Mouse (Mus musculus): Measurements from ENCODE around the gene Hdgfl2. TPM values are rescaled to one million over a fixed set of nuclear protein-coding genes. Genes with fewer than 3 reads are reported as not detected.
"Not testable (repeated sequence)": the region's sequence is repeated elsewhere in the genome, so short reads cannot be mapped to it uniquely, and the experiment has no call there.

The Hdgfl2 gene
- polyA plus RNA-seq, 1 experiment from 2014 or later: 136 TPM

DNA sequence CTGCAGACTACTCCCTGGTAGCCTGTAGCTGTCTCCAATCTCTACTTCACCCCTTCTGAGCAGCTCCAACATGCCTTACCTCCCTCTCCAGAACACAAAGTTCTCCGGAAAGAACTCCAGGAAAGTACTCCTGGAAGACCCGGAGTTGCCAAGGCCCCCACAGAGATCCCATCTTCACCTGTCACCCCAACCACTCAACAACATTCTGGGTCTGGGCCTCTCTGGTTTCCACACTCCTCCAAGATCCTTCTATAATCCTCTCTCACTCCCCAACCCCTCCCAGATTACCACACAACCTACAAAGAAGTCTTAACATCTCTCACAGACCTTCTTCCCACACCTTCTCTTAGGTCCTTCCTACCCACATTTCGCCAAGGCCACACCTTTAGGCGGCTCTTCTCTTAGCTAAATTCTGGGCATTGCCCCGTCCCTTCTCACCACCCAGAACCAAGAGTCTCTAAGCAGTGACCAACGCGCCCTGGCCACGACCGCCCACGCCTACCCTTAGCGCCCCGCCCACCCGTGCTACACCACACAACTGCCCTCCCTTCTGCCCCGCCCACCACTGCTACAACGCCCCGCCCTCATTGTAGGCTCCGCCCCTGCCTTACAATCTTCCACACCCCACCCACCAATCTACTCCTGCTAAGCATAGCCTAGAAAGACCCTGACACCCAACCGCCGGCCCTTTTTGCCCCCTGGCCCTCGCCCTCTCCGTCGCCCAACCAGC, 5.2 kb upstream of the Hdgfl2 start:
- Histone ChIP-seq H3K27me3 (ENCODE audit: control insufficient read depth, insufficient read depth, low read length) (no peaks in the 10 kb centered on the region), H3K4me2 (ENCODE audit: low read depth) (peak overlapping the region; percentile 58), H3K9me3 (ENCODE audit: control insufficient read depth, low read length) (no peaks in the 10 kb centered on the region), H3K4me3 (ENCODE audit: low read depth, low read length) (peak overlapping the region; percentile 77), H3K27ac (ENCODE audit: low read depth, low read length) (peak overlapping the region; percentile 88), H3K9ac (ENCODE audit: low read length) (peak overlapping the region; percentile 72), H3K4me1 (ENCODE audit: control insufficient read depth, insufficient read depth, low read length) (0 out of 2 replicates have a peak, but pooled peaks cover 3% of the 10 kb centered on the region), H3K36me3 (ENCODE audit: control insufficient read depth, insufficient read depth, low read length) (peaks cover 7% of the 10 kb centered on the region; the same call in 1 of the 2 replicates)
- peak; percentile 16 for ATAC-seq (ENCODE audit: insufficient read depth, low FRiP score, low TSS enrichment)
- 8% methylated on average over 22 of the region's 22 CpGs for WGBS
- peak; percentile 84 for DNase-seq (ENCODE audit: low spot score)

DNA sequence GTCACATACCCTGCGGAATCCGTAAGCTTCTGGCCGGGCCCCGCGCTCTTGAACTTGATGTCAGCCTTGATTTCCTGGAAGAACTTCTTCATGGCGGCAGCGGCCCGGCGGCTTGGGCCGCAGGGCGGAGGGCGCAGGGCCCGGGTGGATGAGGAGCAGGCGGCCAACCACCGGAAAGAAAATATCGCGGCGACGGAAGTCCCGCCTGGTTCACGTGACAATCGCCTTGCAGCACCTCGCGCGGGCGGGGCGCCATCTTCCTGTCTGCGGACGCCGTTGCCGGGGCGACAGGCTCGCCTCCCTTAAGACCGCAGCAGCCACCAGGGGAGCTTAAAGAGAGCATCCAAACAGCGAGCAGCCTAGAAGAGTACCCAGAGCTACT, 4.6 kb upstream of the Hdgfl2 start, which contains the start of gene Ubxn6:
Gene Ubxn6 (minus strand): TSS at position 202 of the 382 bp plus-strand sequence.
- Histone ChIP-seq H3K27me3 (ENCODE audit: control insufficient read depth, insufficient read depth, low read length) (no peaks in the 10 kb centered on the region), H3K27ac (ENCODE audit: low read depth, low read length) (peak within 1 kb of the TSS; percentile 88), H3K4me3 (ENCODE audit: low read depth, low read length) (peak within 1 kb of the TSS; percentile 77), H3K4me2 (ENCODE audit: low read depth) (peak within 1 kb of the TSS; percentile 58), H3K36me3 (ENCODE audit: control insufficient read depth, insufficient read depth, low read length) (peaks cover 4% of the 10 kb centered on the region; the same call in 1 of the 2 replicates), H3K9me3 (ENCODE audit: control insufficient read depth, low read length) (no peaks in the 10 kb centered on the region), H3K4me1 (ENCODE audit: control insufficient read depth, insufficient read depth, low read length) (0 out of 2 replicates have a peak, but pooled peaks cover 3% of the 10 kb centered on the region), H3K9ac (ENCODE audit: low read length) (peak within 1 kb of the TSS; percentile 72)
- DNase-seq (ENCODE audit: low spot score): peak; percentile 97
- WGBS: under 1% methylated on average over 35 of the region's 35 CpGs
- ATAC-seq (ENCODE audit: insufficient read depth, low FRiP score, low TSS enrichment): peak; percentile 41

DNA sequence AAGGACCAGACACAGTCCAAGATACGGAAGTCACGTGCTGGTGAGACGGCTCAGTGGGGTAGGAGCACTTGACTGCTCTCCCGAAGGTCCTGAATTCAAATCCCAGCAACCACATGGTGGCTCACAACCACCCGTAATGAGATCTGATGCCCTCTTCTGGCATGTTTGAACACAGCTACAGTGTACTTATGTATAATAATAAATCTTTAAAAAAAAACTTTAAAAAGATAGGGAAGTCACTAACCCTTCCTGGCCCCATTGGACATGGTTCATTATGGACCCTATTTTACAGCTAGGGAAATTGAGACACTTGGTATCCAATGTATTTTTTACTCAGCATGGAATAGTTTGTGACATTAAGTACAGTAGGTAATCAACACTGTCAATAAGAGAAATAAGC, 1.9 kb upstream of the Hdgfl2 start:
- DNase-seq (ENCODE audit: low spot score): no peak
- Histone ChIP-seq H3K27me3 (ENCODE audit: control insufficient read depth, insufficient read depth, low read length) (no peaks in the 10 kb centered on the region), H3K9me3 (ENCODE audit: control insufficient read depth, low read length) (no peaks in the 10 kb centered on the region), H3K36me3 (ENCODE audit: control insufficient read depth, insufficient read depth, low read length) (no peaks in the 10 kb centered on the region), H3K4me1 (ENCODE audit: control insufficient read depth, insufficient read depth, low read length) (peaks cover 13% of the 10 kb centered on the region), H3K4me3 (ENCODE audit: low read depth, low read length) (no peak overlapping the region), H3K4me2 (ENCODE audit: low read depth) (no peak overlapping the region), H3K27ac (ENCODE audit: low read depth, low read length) (no peak overlapping the region), H3K9ac (ENCODE audit: low read length) (no peak overlapping the region)
- ATAC-seq (ENCODE audit: insufficient read depth, low FRiP score, low TSS enrichment): no peak
- WGBS: 90% methylated on average over 5 of the region's 5 CpGs

DNA sequence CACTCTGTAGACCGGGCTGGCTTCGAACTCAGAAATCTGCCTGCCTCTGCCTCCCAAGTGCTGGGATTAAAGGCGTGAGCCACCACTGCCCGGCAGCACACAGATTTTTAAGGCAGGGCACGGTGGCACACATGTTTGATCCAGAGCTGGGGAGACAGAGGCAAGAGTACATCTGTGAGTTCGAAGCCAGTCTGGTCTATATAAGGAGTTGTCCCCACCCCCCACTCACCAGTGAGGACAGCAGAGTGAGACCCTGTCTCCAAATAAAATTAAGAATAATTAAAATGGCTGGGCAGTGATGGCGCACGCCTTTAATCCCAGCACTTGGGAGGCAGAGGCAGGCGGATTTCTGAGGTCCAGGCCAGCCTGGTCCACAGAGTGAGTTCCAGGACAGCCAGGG, 1.1 kb upstream of the Hdgfl2 start:
- ATAC-seq (ENCODE audit: insufficient read depth, low FRiP score, low TSS enrichment); H3K36me3 ChIP-seq (ENCODE audit: control insufficient read depth, insufficient read depth, low read length); H3K9me3 ChIP-seq (ENCODE audit: control insufficient read depth, low read length); H3K27ac ChIP-seq (ENCODE audit: low read depth, low read length); DNase-seq (ENCODE audit: low spot score); H3K9ac ChIP-seq (ENCODE audit: low read length); H3K27me3 ChIP-seq (ENCODE audit: control insufficient read depth, insufficient read depth, low read length); H3K4me3 ChIP-seq (ENCODE audit: low read depth, low read length): not testable (repeated sequence)
- H3K4me1 ChIP-seq (ENCODE audit: control insufficient read depth, insufficient read depth, low read length): peaks cover 13% of the 10 kb centered on the region
- H3K4me2 ChIP-seq (ENCODE audit: low read depth): peak overlapping the region; percentile 25; the same call in 1 of the 2 replicates
- 64% methylated on average over 9 of the region's 9 CpGs for WGBS

DNA sequence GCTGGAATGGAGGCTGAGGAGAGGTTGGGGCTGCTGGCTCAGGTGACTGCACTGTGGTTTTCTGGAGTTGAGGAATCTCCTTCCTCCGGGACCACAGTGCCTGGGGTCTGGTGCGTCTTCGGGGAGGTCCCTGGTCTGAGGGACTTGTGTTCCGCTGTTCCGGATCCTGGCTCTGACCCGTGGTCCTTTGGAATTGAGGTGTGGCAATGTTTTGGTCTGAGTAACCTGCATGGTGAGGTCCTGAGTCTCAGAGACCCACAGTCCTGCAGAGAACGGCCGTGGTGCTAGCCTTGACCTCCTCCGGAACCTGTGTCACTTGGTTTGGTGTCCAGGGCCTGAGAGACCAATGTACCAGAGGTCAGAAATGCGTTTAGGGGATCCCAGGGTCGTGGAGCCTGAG, 487 bp downstream of the Hdgfl2 start:
- no peak for DNase-seq (ENCODE audit: low spot score)
- no peak for ATAC-seq (ENCODE audit: insufficient read depth, low FRiP score, low TSS enrichment)
- Histone ChIP-seq H3K27ac (ENCODE audit: low read depth, low read length) (peak overlapping the region; percentile 58; the same call in 1 of the 2 replicates), H3K36me3 (ENCODE audit: control insufficient read depth, insufficient read depth, low read length) (0 out of 2 replicates have a peak, but pooled peaks cover 2% of the 10 kb centered on the region), H3K9ac (ENCODE audit: low read length) (peak overlapping the region; percentile 77), H3K4me2 (ENCODE audit: low read depth) (peak overlapping the region; percentile 99), H3K4me3 (ENCODE audit: low read depth, low read length) (peak overlapping the region; percentile 94), H3K27me3 (ENCODE audit: control insufficient read depth, insufficient read depth, low read length) (no peaks in the 10 kb centered on the region), H3K4me1 (ENCODE audit: control insufficient read depth, insufficient read depth, low read length) (peaks cover 13% of the 10 kb centered on the region), H3K9me3 (ENCODE audit: control insufficient read depth, low read length) (no peaks in the 10 kb centered on the region)
- WGBS: 6% methylated on average over 10 of the region's 11 CpGs

DNA sequence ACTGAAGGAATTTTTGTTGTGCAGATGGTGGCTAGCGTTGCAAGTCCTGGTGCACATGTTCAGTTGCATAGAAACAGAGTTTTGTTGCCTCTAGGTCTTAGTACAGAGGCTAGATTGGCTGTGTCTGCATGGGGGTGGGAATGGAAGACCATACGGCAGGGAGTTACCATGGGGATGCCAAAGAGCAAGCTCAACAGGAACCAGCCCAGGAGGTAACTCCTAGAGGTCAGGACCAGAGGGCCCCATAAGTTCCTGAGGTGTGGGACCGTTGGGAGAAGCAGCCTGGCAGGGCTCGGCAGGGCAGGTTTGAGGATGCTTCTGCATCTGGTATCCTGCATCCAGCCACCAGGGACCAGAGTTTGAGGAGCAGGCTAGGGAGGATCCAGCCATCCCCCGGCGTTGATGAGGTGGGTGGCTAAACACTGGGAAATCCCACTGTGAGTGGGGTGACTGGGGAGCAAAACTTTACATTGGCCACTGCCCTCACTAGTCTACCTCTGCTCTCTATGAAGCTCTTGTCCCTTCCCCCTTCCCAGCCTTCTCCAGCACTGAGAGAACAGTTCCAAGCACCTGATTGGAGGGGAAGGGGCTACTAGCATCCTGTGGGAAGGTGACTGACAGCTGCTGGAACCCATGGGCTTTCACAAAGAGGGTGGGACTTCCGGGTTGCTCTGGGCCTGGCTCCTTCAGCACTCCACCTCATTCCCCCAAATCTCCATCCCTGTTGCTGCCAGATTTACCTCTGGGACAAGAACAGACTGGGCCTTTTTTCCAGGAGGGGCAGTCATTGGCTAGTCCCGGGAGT, 1.5 kb downstream of the Hdgfl2 start:
- DNase-seq (ENCODE audit: low spot score): peak; percentile 75
- H3K4me3 ChIP-seq (ENCODE audit: low read depth, low read length): peak overlapping the region; percentile 94
- H3K27ac ChIP-seq (ENCODE audit: low read depth, low read length): no peak overlapping the region
- H3K36me3 ChIP-seq (ENCODE audit: control insufficient read depth, insufficient read depth, low read length): 0 out of 2 replicates have a peak, but pooled peaks cover 2% of the 10 kb centered on the region
- peak; percentile 37 for ATAC-seq (ENCODE audit: insufficient read depth, low FRiP score, low TSS enrichment)
- WGBS: 9% methylated on average over 8 of the region's 8 CpGs
- H3K9ac ChIP-seq (ENCODE audit: low read length): peak overlapping the region; percentile 77
- peak overlapping the region; percentile 99 for H3K4me2 ChIP-seq (ENCODE audit: low read depth)
- no peaks in the 10 kb centered on the region for H3K27me3 ChIP-seq (ENCODE audit: control insufficient read depth, insufficient read depth, low read length)
- no peaks in the 10 kb centered on the region for H3K9me3 ChIP-seq (ENCODE audit: control insufficient read depth, low read length)
- H3K4me1 ChIP-seq (ENCODE audit: control insufficient read depth, insufficient read depth, low read length): peaks cover 11% of the 10 kb centered on the region

DNA sequence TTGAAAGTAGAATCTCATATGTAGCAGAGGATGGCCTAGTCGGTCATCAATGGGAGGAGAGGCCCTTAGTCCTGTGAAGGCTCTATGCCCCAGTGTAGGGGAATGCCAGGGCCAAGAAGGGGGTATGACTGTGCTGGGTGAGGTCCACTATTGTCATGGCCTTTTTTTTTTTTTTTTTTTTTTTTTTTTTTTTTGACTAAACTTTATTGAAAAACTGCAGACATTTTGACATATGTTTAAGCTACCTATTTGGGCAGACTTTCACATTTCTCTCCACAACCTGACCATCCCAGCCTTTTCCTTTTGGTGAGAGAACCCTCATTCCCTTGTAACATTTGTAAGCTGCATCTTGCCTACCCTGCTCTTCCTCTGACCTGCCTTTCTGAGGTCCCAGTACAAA, 12.9 kb downstream of the Hdgfl2 start:
- peaks cover 19% of the 10 kb centered on the region for H3K36me3 ChIP-seq (ENCODE audit: control insufficient read depth, insufficient read depth, low read length)
- H3K9ac ChIP-seq (ENCODE audit: low read length): no peak overlapping the region
- DNase-seq (ENCODE audit: low spot score) (no peak), ATAC-seq (ENCODE audit: insufficient read depth, low FRiP score, low TSS enrichment) (no peak)
- 100% methylated on average over 1 of the region's 1 CpGs for WGBS
- no peaks in the 10 kb centered on the region for H3K27me3 ChIP-seq (ENCODE audit: control insufficient read depth, insufficient read depth, low read length)
- H3K4me1 ChIP-seq (ENCODE audit: control insufficient read depth, insufficient read depth, low read length): no peaks in the 10 kb centered on the region
- no peaks in the 10 kb centered on the region for H3K9me3 ChIP-seq (ENCODE audit: control insufficient read depth, low read length)
- H3K27ac ChIP-seq (ENCODE audit: low read depth, low read length): no peak overlapping the region
- no peak overlapping the region for H3K4me3 ChIP-seq (ENCODE audit: low read depth, low read length)
- H3K4me2 ChIP-seq (ENCODE audit: low read depth): no peak overlapping the region

DNA sequence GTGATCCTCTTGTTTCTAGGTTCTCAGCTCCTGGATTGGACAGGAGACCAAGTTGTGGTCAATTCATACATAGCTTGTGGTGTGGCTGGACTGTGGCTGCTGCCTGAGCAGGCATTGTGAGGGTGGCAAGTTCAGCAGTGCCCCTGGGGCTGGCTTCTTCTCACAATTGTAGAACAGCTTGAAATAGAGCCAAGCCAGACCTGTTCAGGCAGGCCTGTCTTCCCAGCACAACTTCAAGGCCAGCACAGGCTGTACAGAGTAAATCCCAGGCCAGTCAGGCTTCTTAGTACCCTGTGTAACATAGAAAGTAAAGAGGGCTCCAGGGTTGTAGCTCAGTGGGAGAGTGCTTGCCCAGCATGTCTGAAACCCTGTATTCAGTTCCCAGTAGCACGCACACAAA, 13.4 kb downstream of the Hdgfl2 start:
- Histone ChIP-seq H3K36me3 (ENCODE audit: control insufficient read depth, insufficient read depth, low read length) (peaks cover 22% of the 10 kb centered on the region), H3K27ac (ENCODE audit: low read depth, low read length) (no peak overlapping the region), H3K9ac (ENCODE audit: low read length) (no peak overlapping the region), H3K4me1 (ENCODE audit: control insufficient read depth, insufficient read depth, low read length) (no peaks in the 10 kb centered on the region), H3K27me3 (ENCODE audit: control insufficient read depth, insufficient read depth, low read length) (no peaks in the 10 kb centered on the region), H3K4me3 (ENCODE audit: low read depth, low read length) (no peak overlapping the region), H3K9me3 (ENCODE audit: control insufficient read depth, low read length) (no peaks in the 10 kb centered on the region), H3K4me2 (ENCODE audit: low read depth) (no peak overlapping the region)
- ATAC-seq (ENCODE audit: insufficient read depth, low FRiP score, low TSS enrichment) (no peak), DNase-seq (ENCODE audit: low spot score) (no peak)
- WGBS: 96% methylated on average over 1 of the region's 1 CpGs
